Mouse (Mus musculus) lung, embryonic 16.5 days (tissue): Measurements from ENCODE around the gene Rabep1. TPM values are rescaled to one million over a fixed set of nuclear protein-coding genes. Genes with fewer than 3 reads are reported as not detected.

Source experiments
- ATAC-seq: fragments of 200-750 bp; cut with Nextera tagmentation; 2 replicates; pipeline ENCODE4 v1.8.0; 2017; ENCODE audit warnings: low read depth, mild to moderate bottlenecking, moderate library complexity
- H3K27ac ChIP-seq: fragments of 300-500 bp; sonication (generic); 2 replicates; pipeline ENCODE4 v1.5.1; 2014; ENCODE audit warnings: mild to moderate bottlenecking, control low read depth, low read length
- H3K27me3 ChIP-seq: fragments of 300-500 bp; sonication (generic); 2 replicates; pipeline ENCODE4 v1.6.1; 2014; ENCODE audit warnings: low read depth, low read length, mixed read lengths; ENCODE audit not compliant: control insufficient read depth, insufficient read depth
- H3K36me3 ChIP-seq: fragments of 300-500 bp; sonication (generic); 2 replicates; pipeline ENCODE4 v1.6.1; 2014; ENCODE audit warnings: low read length; ENCODE audit not compliant: control insufficient read depth, insufficient read depth
- H3K4me1 ChIP-seq: fragments of 300-500 bp; sonication (generic); replicated peaks from 2 replicates; pipeline ENCODE4 v1.6.1; 2014; ENCODE audit warnings: low read length, mixed read lengths; ENCODE audit not compliant: control insufficient read depth, insufficient read depth
- H3K4me2 ChIP-seq: fragments of 300-500 bp; sonication (generic); 2 replicates; pipeline ENCODE4 v1.6.1; 2014; ENCODE audit warnings: low read depth, low read length, control low read depth
- H3K4me3 ChIP-seq: fragments of 300-500 bp; sonication (generic); 2 replicates; pipeline ENCODE4 v1.5.1; 2014; ENCODE audit warnings: mild to moderate bottlenecking, low read length, control low read depth
- H3K9ac ChIP-seq: fragments of 300-500 bp; sonication (generic); 2 replicates; pipeline ENCODE4 v1.6.1; 2014; ENCODE audit warnings: low read length, control low read depth
- H3K9me3 ChIP-seq: fragments of 300-500 bp; sonication (generic); 2 replicates; pipeline ENCODE4 v1.6.1; 2016; ENCODE audit warnings: low read length; ENCODE audit not compliant: control insufficient read depth
- whole genome bisulfite sequencing: fragments of 180-500 bp; shearing (Covaris S2); extraction: QIAGEN DNeasy Blood & Tissue Kit; methylation state at CpG from one replicate; pipeline ENCODE4 v1.1.7; 2014; 5-methylcytosine and 5-hydroxymethylcytosine counted together
- polyA plus RNA-seq: library from polyadenylated mRNA; unstranded; fragments of >200 nt; fragmentation: Nextera tagmentation; extraction: Ambion mirVana; gene quantifications from 2 replicates; pipeline ENCODE4 v1.2.1, GENCODE M21; 2015

The Rabep1 gene
- polyA plus RNA-seq, 1 experiment from 2014 or later: 30.2 TPM

GRCm38 (mm10) chr11:70972586-70972985 lies 128.0 kb downstream of the Rabep1 start:
- Histone ChIP-seq H3K9ac (no peak overlapping the region), H3K36me3 (peaks cover 12% of the 10 kb centered on the region; the same call in 1 of the 2 replicates), H3K4me2 (no peak overlapping the region), H3K9me3 (no peaks in the 10 kb centered on the region), H3K27me3 (no peaks in the 10 kb centered on the region), H3K27ac (no peak overlapping the region), H3K4me3 (no peak overlapping the region), H3K4me1 (peaks cover 12% of the 10 kb centered on the region)
- no peak for ATAC-seq
- 60% methylated on average over 1 of the region's 1 CpGs for WGBS

- no peak for ATAC-seq
- Histone ChIP-seq H3K4me1 (peaks cover 3% of the 10 kb centered on the region; the same call in 1 of the 2 replicates), H3K9ac (no peak overlapping the region), H3K27me3 (no peaks in the 10 kb centered on the region), H3K27ac (no peak overlapping the region), H3K4me3 (no peak overlapping the region), H3K4me2 (no peak overlapping the region), H3K36me3 (peaks cover 19% of the 10 kb centered on the region), H3K9me3 (no peaks in the 10 kb centered on the region)
- 67% methylated on average over 4 of the region's 4 CpGs for WGBS
These were observed 129.4 kb downstream of the Rabep1 start for GRCm38 (mm10) chr11:70973947-70974346.

GRCm38 (mm10) chr11:70975193-70975592 lies 130.6 kb downstream of the Rabep1 start:
- no peak overlapping the region for H3K4me3 ChIP-seq
- no peaks in the 10 kb centered on the region for H3K27me3 ChIP-seq
- H3K9me3 ChIP-seq: no peaks in the 10 kb centered on the region
- H3K4me1 ChIP-seq: peaks cover 3% of the 10 kb centered on the region; the same call in 1 of the 2 replicates
- no peak overlapping the region for H3K9ac ChIP-seq
- no peak overlapping the region for H3K27ac ChIP-seq
- peaks cover 24% of the 10 kb centered on the region for H3K36me3 ChIP-seq
- ATAC-seq: no peak
- H3K4me2 ChIP-seq: no peak overlapping the region
- 70% methylated on average over 2 of the region's 2 CpGs for WGBS

GRCm38 (mm10) chr11:70977293-70977692 lies 132.7 kb downstream of the Rabep1 start:
- 81% methylated on average over 6 of the region's 6 CpGs for WGBS

GRCm38 (mm10) chr11:70980232-70980631 lies 135.7 kb downstream of the Rabep1 start:
- Histone ChIP-seq H3K36me3 (peaks cover 21% of the 10 kb centered on the region), H3K4me3 (no peak overlapping the region), H3K27ac (no peak overlapping the region), H3K4me1 (peaks cover 9% of the 10 kb centered on the region), H3K27me3 (no peaks in the 10 kb centered on the region), H3K4me2 (no peak overlapping the region), H3K9me3 (no peaks in the 10 kb centered on the region), H3K9ac (no peak overlapping the region)
- 88% methylated on average over 6 of the region's 6 CpGs for WGBS
- ATAC-seq: no peak

More at GRCm38 (mm10) chr11:70977293-70977692, 132.7 kb downstream of the Rabep1 start:
- Histone ChIP-seq H3K9me3 (no peaks in the 10 kb centered on the region), H3K36me3 (peaks cover 24% of the 10 kb centered on the region), H3K4me1 (peaks cover 9% of the 10 kb centered on the region), H3K27me3 (no peaks in the 10 kb centered on the region), H3K4me3 (no peak overlapping the region), H3K9ac (no peak overlapping the region), H3K4me2 (no peak overlapping the region), H3K27ac (no peak overlapping the region)
- ATAC-seq: no peak

- Histone ChIP-seq H3K36me3 (peaks cover 21% of the 10 kb centered on the region), H3K4me1 (peaks cover 9% of the 10 kb centered on the region), H3K9ac (no peak overlapping the region), H3K27me3 (no peaks in the 10 kb centered on the region), H3K27ac (no peak overlapping the region), H3K4me3 (no peak overlapping the region), H3K4me2 (no peak overlapping the region), H3K9me3 (no peaks in the 10 kb centered on the region)
- 87% methylated on average over 14 of the region's 14 CpGs for WGBS
- ATAC-seq: no peak
These were observed 136.4 kb downstream of the Rabep1 start for GRCm38 (mm10) chr11:70980751-70981510.

- no peak overlapping the region for H3K27ac ChIP-seq
- H3K4me3 ChIP-seq: peak overlapping the region; percentile 93
- WGBS: 4% methylated on average over 12 of the region's 12 CpGs
- peak overlapping the region; percentile 80 for H3K4me2 ChIP-seq
- no peaks in the 10 kb centered on the region for H3K9me3 ChIP-seq
- H3K9ac ChIP-seq: peak overlapping the region; percentile 91
- H3K36me3 ChIP-seq: peaks cover 27% of the 10 kb centered on the region
- no peak for ATAC-seq
- peaks cover 9% of the 10 kb centered on the region for H3K4me1 ChIP-seq
- H3K27me3 ChIP-seq: no peaks in the 10 kb centered on the region
These were observed 137.5 kb downstream of the Rabep1 start for GRCm38 (mm10) chr11:70982030-70982429.

GRCm38 (mm10) chr11:70982557-70983228 lies 138.1 kb downstream of the Rabep1 start, which contains the start of gene C1qbp:
TSS of gene C1qbp (minus strand) at chr11:70983026.
- WGBS: under 1% methylated on average over 55 of the region's 64 CpGs
- Histone ChIP-seq H3K36me3 (peaks cover 25% of the 10 kb centered on the region), H3K4me3 (peak within 1 kb of the TSS; percentile 93), H3K9me3 (no peaks in the 10 kb centered on the region), H3K27me3 (no peaks in the 10 kb centered on the region), H3K4me2 (peak within 1 kb of the TSS; percentile 80), H3K27ac (peak within 1 kb of the TSS; percentile 13; the same call in 1 of the 2 replicates), H3K4me1 (peaks cover 9% of the 10 kb centered on the region), H3K9ac (peak within 1 kb of the TSS; percentile 91)
- peak; percentile 98 for ATAC-seq
